Mouse (Mus musculus) left cerebral cortex, adult 2 months (tissue): ENCODE measurements around the gene Slc23a3. TPM values are rescaled to one million over a fixed set of nuclear protein-coding genes. Genes with fewer than 3 reads are reported as not detected.

Experiments
- DNase-seq, 2 experiments: peaks; one replicate each; pipeline ENCODE4 v3.0.0; 2021 to 2022; ENCODE audit warnings: low spot score in 2 of 2, mixed read lengths in 1 of 2; ENCODE audit errors: extremely low spot score in 1 of 2
- H3K27ac ChIP-seq: fragments of 200-600 bp; 2 replicates; pipeline ENCODE4 v1.8.1; 2022
- H3K4me3 ChIP-seq: fragments of 200-600 bp; 2 replicates; pipeline ENCODE4 v1.8.1; 2022
- CTCF ChIP-seq: fragments of 200-600 bp; IDR thresholded peaks from 2 replicates; pipeline ENCODE4 v1.8.1; 2022; ENCODE audit warnings: antibody characterized with exemption, mild to moderate bottlenecking, moderate library complexity
- intact Hi-C: fragments of 180-260 bp; cut with DNase I; formaldehyde crosslinking; loops from one replicate; pipeline ENCODE4 v1.15.1; 2025
- total RNA-seq, 2 experiments: library from RNA; stranded (reverse); gene quantifications; 2 replicates each; pipeline ENCODE4 v1.2.3; 2021

Slc23a3 gene
- total RNA-seq, 2 experiments from 2014 or later, result 2.7 to 3.3 TPM

- H3K4me3 ChIP-seq, result no peak overlapping the region
- no peak for TF ChIP-seq CTCF
- H3K27ac ChIP-seq, result no peak overlapping the region
- no peak for DNase-seq
- intact Hi-C loops, result no loop called here
Measured at GRCm38 (mm10) chr1:75159540-75160255, 26.0 kb upstream of the Slc23a3 start.

- intact Hi-C loops, result no loop called here
- Histone ChIP-seq H3K4me3 (no peak overlapping the region), H3K27ac (no peak overlapping the region)
- no peak for TF ChIP-seq CTCF
- no peak for DNase-seq
Measured at GRCm38 (mm10) chr1:75158990-75159389, 25.3 kb upstream of the Slc23a3 start.

GRCm38 (mm10) chr1:75155837-75156236 lies 22.1 kb upstream of the Slc23a3 start:
- DNase-seq, result no peak
- H3K27ac ChIP-seq, result no peak overlapping the region
- intact Hi-C loops, result no loop called here
- no peak for TF ChIP-seq CTCF
- no peak overlapping the region for H3K4me3 ChIP-seq

- Histone ChIP-seq H3K27ac (no peak overlapping the region), H3K4me3 (no peak overlapping the region)
- intact Hi-C loops, result no loop called here
- no peak for TF ChIP-seq CTCF
- DNase-seq, result no peak
Measured at GRCm38 (mm10) chr1:75148727-75149126, 15.0 kb upstream of the Slc23a3 start.

- intact Hi-C loops, result no loop called here
- Histone ChIP-seq H3K27ac (no peak overlapping the region), H3K4me3 (no peak overlapping the region)
- DNase-seq, result no peak
- no peak for TF ChIP-seq CTCF
Measured at GRCm38 (mm10) chr1:75147411-75148135, 13.9 kb upstream of the Slc23a3 start.

- Histone ChIP-seq H3K4me3 (no peak overlapping the region), H3K27ac (no peak overlapping the region)
- TF ChIP-seq CTCF, result no peak
- intact Hi-C loops, result no loop called here
- DNase-seq, result no peak
Measured at GRCm38 (mm10) chr1:75145589-75145988, 11.9 kb upstream of the Slc23a3 start.

- peak; percentile 96 for DNase-seq
- peak; percentile 63 for TF ChIP-seq CTCF
- Histone ChIP-seq H3K4me3 (peak within 1 kb of the TSS; percentile 77), H3K27ac (peak within 1 kb of the TSS; percentile 99)
- intact Hi-C loops, result loop anchor here (2.0 kb wide), 2 partner anchors 26 to 38 kb away; partner anchors contain the start of genes Abcb6 and Zfand2b
Measured at GRCm38 (mm10) chr1:75142301-75143261, 8.9 kb upstream of the Slc23a3 start, which contains the start of the genes Cnppd1 and Retreg2. TSS of gene Cnppd1 (minus strand) at chr1:75142711. TSS of gene Retreg2 (plus strand) at chr1:75142778.

GRCm38 (mm10) chr1:75141486-75142190 lies 7.9 kb upstream of the Slc23a3 start:
- Histone ChIP-seq H3K27ac (peak overlapping the region; percentile 99), H3K4me3 (peak overlapping the region; percentile 77)
- no peak for TF ChIP-seq CTCF
- DNase-seq, result peak; percentile 60 to 64
- intact Hi-C loops, result loop anchor here (2.0 kb wide), 2 partner anchors 27 to 39 kb away; partner anchors contain the start of genes Abcb6 and Zfand2b

- TF ChIP-seq CTCF, result no peak
- Histone ChIP-seq H3K27ac (peak overlapping the region; percentile 99), H3K4me3 (peak overlapping the region; percentile 77)
- intact Hi-C loops, result no loop called here
- DNase-seq, result no peak
Measured at GRCm38 (mm10) chr1:75140601-75141190, 7.0 kb upstream of the Slc23a3 start.

- H3K4me3 ChIP-seq, result no peak overlapping the region
- DNase-seq, result no peak
- H3K27ac ChIP-seq, result no peak overlapping the region
- intact Hi-C loops, result no loop called here
- no peak for TF ChIP-seq CTCF
Measured at GRCm38 (mm10) chr1:75138448-75138847, 4.8 kb upstream of the Slc23a3 start.
